Mouse (Mus musculus): ENCODE data around the gene Dnajc16. TPM values are rescaled to one million over a fixed set of nuclear protein-coding genes. Genes with fewer than 3 reads are reported as not detected.
A peak's percentile ranks its signal among the peaks of the same experiment; 100 is the strongest.

Gene Dnajc16
- total RNA-seq, 2 experiments from 2014 or later = 17.6 to 18.0 TPM

GRCm38 (mm10) chr4:141767353-141768036 lies 23.2 kb downstream of the Dnajc16 start:
- DNase-seq = peak; percentile 82 to 83
- intact Hi-C loops (cut with DNase I) = loop anchor here (2.0 kb wide), 1 partner anchor 51 kb away; no protein-coding TSS in a partner anchor

- intact Hi-C loops (cut with DNase I) = loop anchor here (2.0 kb wide), 1 partner anchor 50 kb away; no protein-coding TSS in a partner anchor
- DNase-seq = peak; percentile 74 to 78
Observed at GRCm38 (mm10) chr4:141766668-141767352, 23.9 kb downstream of the Dnajc16 start.

- intact Hi-C loops (cut with DNase I) = loop anchor here (2.0 kb wide), 1 partner anchor 49 kb away; no protein-coding TSS in a partner anchor
- peak in 1 of 2 experiments; percentile 21 for DNase-seq
Observed at GRCm38 (mm10) chr4:141766316-141766667, 24.4 kb downstream of the Dnajc16 start.

- no peak for DNase-seq
- intact Hi-C loops (cut with DNase I) = no loop called here
Observed at GRCm38 (mm10) chr4:141765008-141765407, 25.7 kb downstream of the Dnajc16 start.

GRCm38 (mm10) chr4:141763476-141763875 lies 27.3 kb downstream of the Dnajc16 start:
- no peak for DNase-seq
- intact Hi-C loops (cut with DNase I) = no loop called here

- no peak for DNase-seq
- intact Hi-C loops (cut with DNase I) = no loop called here
Observed at GRCm38 (mm10) chr4:141762102-141762598, 28.6 kb downstream of the Dnajc16 start.

DNA sequence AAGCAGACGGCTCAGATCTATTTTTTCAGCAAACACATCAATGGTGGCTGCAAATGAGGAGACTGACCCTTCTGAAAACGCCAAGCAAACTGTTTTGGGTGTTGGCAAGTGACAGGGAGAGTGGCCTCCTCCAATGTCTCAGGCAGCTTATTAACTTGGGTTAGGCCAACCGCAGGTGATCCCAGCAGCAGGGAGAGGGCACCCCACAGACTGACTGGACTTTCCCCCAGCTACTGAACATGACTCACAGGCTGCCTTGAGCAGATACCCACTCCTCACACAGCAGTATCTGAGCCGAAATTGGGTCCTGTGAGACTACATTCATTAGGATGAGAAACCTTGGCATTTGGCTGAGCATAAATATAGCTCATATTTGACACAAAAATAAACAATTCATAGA lies 29.8 kb downstream of the Dnajc16 start:
- no peak for DNase-seq
- intact Hi-C loops (cut with DNase I) = no loop called here

GRCm38 (mm10) chr4:141758874-141759542 lies 31.7 kb downstream of the Dnajc16 start:
- no peak for DNase-seq
- intact Hi-C loops (cut with DNase I) = no loop called here

DNA sequence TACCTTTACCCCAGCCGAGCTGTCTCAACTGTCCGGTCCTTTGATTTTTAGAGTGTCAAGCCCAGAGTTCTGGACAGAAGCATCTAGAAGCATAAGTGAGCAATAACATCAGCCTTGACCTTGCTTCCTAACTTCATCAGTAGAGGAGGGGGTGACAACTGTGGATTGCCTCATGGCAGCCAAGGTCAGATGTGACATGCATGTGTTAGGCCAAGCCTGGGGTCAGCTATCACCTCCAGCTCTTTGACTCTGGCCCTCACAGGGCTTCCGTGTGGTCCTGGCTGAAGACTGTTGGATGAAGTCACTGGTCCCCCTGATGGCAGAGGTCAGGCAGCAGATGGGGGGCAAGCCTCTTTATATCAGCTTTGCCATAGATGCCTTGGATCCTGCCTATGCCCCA lies 33.6 kb downstream of the Dnajc16 start:
- DNase-seq = no peak
- intact Hi-C loops (cut with DNase I) = no loop called here

GRCm38 (mm10) chr4:141755375-141755930 lies 35.3 kb downstream of the Dnajc16 start:
- intact Hi-C loops (cut with DNase I) = no loop called here
- DNase-seq = no peak

GRCm38 (mm10) chr4:141752076-141752421 lies 38.7 kb downstream of the Dnajc16 start:
- intact Hi-C loops (cut with DNase I) = no loop called here
- peak; percentile 26 to 29 for DNase-seq

DNA sequence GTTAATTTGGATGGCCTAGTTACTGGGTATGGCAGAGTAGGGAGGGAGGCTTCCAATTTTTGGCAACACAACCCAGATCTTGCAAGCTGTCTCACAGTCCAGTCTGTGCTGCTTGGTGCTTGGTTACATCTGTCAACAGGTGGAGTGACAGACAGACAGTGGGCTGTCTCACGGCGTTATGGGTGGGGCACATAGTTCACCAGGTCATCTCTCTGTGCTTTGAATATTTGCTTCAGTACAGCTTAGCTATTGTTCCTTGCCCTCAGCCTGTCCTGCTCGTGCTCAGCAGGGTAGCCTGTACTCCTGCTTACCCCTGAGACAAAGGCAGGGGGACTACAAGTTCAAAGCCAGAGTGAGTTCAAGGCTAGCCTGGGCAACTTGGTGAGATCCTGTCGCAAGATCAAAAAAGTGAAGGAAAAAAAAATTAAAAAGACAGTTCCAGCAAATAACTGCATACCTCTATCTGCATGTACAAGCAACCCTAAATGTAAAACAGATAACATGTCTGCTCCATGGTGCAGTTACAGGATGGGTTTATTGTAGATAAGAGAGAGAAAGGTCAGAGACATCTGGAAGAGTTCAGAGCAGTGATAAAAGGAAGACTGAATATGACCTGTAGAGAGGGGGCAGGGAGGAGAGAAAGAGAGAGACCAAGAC lies 39.2 kb downstream of the Dnajc16 start:
- intact Hi-C loops (cut with DNase I) = no loop called here
- no peak for DNase-seq

DNA sequence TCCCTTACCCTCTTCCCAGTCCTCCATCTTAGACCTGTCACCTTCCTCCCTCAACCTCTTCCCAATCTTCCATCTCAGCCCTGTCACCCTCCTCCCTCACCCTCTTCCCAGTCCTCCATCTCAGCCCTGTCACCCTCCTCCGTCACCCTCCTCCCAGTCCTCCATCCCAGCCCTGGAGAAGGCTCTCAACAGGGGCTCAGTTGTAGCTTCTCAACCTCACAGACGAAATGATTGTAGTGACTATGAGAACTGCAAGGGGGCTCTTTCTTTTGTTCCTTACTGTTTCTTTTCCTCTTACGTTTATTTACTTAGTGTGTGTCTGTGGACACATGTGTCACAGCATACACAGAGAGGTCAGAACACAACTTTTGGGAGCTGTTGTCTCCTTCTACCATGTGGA lies 39.9 kb downstream of the Dnajc16 start:
- DNase-seq = no peak
- intact Hi-C loops (cut with DNase I) = no loop called here

DNA sequence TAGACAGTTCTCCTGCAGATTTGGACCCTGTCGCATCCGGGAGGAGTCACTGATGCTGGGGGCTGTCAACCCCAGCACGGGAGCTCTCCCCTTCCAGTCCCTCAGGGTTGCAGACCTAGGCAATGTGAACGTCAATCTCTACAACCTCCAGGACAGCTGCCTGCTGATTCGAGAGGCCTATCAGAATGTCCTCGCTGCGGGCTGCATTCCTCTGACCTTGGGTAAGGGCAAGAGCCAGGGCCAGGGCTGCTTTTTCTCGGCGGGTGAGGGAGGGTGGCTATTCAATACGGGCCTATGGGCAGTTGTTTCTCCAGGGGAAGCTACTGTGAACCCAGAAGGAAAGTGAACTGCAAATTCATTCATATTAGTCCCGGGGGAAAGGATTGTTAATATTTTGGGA lies 41.2 kb downstream of the Dnajc16 start:
- DNase-seq = peak; percentile 55 to 72
- intact Hi-C loops (cut with DNase I) = no loop called here

DNA sequence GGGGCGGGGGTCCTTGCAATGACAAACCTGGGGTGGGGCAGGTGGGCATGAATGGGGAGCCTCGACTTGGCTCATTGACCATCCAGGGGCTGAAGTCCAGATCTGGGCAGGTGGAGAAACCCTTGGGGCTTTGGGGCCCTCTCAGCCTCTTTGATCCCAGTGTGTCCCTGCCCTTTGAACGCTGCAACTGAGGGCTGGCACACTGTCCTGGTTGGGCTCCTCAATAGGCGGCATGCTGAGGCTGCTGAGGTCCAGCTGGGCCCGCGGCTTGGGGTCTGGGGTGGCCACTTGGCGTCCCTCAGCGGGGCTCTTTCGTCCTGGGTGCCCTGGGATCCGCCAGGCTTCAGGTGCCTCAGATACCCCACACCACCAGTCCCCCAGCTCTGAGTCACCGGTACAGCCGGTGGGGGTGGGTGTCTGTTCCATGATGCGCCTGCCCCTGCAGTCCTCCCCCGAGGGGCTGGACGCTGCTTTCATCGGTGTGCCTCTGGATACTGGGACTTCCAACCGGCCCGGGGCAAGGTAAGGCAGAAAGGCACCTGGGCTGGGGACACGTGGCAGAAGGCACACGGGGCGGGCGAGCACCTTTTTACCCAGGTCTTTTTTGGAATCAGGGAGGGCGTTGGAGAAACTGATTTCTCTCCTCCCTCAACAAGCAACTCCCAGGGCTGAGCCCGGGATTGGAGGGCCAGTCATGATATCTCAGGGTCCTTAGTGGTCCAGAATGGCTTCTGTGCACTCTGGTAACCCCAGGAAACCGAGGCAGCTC lies 44.0 kb downstream of the Dnajc16 start, which contains the start of gene Agmat:
TSS of gene Agmat (plus strand) at position 95 of the 769 bp plus-strand sequence.
- DNase-seq = no peak
- intact Hi-C loops (cut with DNase I) = no loop called here

DNA sequence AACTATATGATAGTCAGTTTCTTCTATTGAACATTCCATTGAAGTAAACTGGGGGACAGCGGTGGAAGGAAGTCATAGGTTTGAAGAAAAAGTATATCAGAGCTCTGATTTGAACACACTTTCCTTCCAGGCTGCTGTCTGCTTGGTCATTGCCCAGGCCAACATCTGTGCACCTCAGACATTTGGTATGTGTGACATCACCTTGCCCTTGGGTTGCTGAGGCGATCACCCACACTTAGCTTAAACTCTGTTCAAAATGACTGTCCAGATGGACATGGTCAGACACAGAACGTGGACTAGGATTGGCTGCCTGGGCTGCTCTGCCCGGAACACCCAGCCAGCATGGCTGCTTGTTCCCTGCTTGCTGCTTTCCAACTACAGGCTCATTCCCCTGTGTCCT lies 48.4 kb downstream of the Dnajc16 start:
- no peak for DNase-seq
- intact Hi-C loops (cut with DNase I) = no loop called here

GRCm38 (mm10) chr4:141741856-141742255 lies 48.9 kb downstream of the Dnajc16 start:
- no peak for DNase-seq
- intact Hi-C loops (cut with DNase I) = no loop called here

GRCm38 (mm10) chr4:141738015-141738414 lies 52.7 kb downstream of the Dnajc16 start:
- intact Hi-C loops (cut with DNase I) = no loop called here
- no peak for DNase-seq

DNA sequence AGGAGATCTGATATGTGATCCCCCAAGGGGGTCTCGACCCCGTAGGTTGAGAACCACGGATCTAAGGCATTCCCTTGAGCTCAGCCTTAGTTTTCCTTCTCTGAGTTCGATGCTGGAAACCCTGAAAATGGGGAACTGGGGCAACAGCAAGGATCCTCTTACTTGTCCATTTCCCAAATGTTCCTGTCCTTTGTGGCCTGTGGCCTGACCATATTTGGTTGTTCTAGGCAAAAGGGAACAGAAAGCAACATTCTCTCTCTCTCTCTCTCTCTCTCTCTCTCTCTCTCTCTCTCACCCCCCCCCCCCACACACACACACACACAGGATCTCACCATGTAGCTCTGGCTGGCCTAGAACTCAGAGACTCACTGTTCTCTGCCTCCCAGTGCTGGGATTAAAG lies 53.9 kb downstream of the Dnajc16 start:
- intact Hi-C loops (cut with DNase I) = no loop called here

GRCm38 (mm10) chr4:141735206-141735560 lies 55.5 kb downstream of the Dnajc16 start:
- DNase-seq = no peak
- intact Hi-C loops (cut with DNase I) = no loop called here

More for the DNA sequence above, 53.9 kb downstream of the Dnajc16 start:
- DNase-seq = no peak

Measured in heart, postnatal 10 days (tissue).